Comparison of ENCODE assay signal across 10 mouse cellular contexts in the genomic region with DNA sequence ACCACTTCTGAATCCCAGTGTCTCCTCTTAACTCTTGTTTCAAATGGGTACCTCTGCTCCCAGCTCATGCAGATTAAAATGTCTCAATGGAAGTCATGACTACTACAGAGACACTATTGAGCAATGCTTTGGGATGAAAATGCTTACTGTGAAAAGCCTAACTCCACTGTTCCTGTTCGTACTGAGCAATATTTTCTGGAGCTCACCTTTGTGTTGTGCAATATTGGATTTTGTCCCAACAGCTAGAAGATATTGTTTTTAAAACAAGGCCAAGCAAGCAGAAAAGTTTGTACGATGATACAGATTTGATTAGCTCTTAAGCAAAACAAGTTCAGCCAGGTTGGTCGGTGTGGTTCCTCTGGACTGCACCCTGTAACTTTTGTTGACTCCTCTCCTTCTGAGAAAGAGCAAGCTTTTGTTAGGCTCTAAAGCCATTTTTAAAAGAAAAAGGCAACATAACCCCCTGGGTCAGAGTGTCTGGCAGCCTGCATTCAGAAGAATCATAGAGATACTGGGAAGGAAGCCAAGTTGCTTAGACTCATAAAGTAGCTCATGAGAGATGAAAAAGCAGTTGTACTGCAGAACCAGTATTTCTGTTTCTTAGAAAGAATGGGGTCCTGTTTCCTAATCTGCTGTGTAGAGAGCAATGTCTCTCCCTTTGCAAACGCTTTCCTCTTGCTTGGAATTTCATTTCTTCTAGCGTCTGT.
DNase-seq lines count a peak whose midpoint lies in the region; ATAC-seq and TF ChIP-seq lines count a peak whose summit lies in the region.
"Had no signal": no experiment of that assay in that cellular context is flagged by ENCODE, and none has a peak within 500 bp of the region (broad histone marks: within the 10 kb centered on the region; RNA-seq: fewer than 3 reads in every experiment).

No protein-coding gene starts in this region.

- no peak overlapping the region for H3K27ac ChIP-seq in liver, adult 2 months (replicated peaks; ENCODE audit: insufficient read depth, low read depth, low read length)
- no peak overlapping the region for H3K27ac ChIP-seq in liver, postnatal 0 days (ENCODE audit: low read depth)
- H3K27ac ChIP-seq in embryonic facial prominence, embryonic 14.5 days (replicated peaks; ENCODE audit: low read depth, low read length) = peak overlapping the region; percentile 39
- H3K27ac ChIP-seq in hindbrain, embryonic 16.5 days (ENCODE audit: low read depth, low read length) = peak overlapping the region; percentile 36; the same call in 1 of the 2 replicates
- H3K27ac ChIP-seq in neural tube, embryonic 13.5 days (replicated peaks) = 0 out of 2 replicates have a peak overlapping the region, but pooled peaks have one; percentile 9
- H3K27ac ChIP-seq: heart, adult 2 months had no signal

- peak; percentile 82 for DNase-seq in liver, adult 2 months (ENCODE audit: extremely low read depth, low read depth, low spot score)
- no peak for DNase-seq in liver, postnatal 0 days
- peak; percentile 95 for DNase-seq in embryonic facial prominence, embryonic 14.5 days (ENCODE audit: low spot score)
- no peak for DNase-seq in testis, postnatal 10 days (ENCODE audit: low spot score)
- DNase-seq: heart, adult 2 months; thymus, postnatal 36 days had no signal

- no peaks in the 10 kb centered on the region for H3K27me3 ChIP-seq in liver, adult 2 months (ENCODE audit: control insufficient read depth, insufficient read depth, low read length)
- H3K27me3 ChIP-seq in liver, postnatal 0 days (ENCODE audit: insufficient read depth, low read length) = no peaks in the 10 kb centered on the region
- no peaks in the 10 kb centered on the region for H3K27me3 ChIP-seq in embryonic facial prominence, embryonic 14.5 days (replicated peaks; ENCODE audit: control insufficient read depth, insufficient read depth, low read length)
- H3K27me3 ChIP-seq in hindbrain, embryonic 16.5 days (replicated peaks; ENCODE audit: control insufficient read depth, insufficient read depth, low read length) = no peaks in the 10 kb centered on the region
- no peaks in the 10 kb centered on the region for H3K27me3 ChIP-seq in neural tube, embryonic 13.5 days
- H3K27me3 ChIP-seq: Patski had no signal

- no peaks in the 10 kb centered on the region for H3K79me2 ChIP-seq in liver, adult 2 months (ENCODE audit: control insufficient read depth, insufficient read depth, low read length)

- H3K4me2 ChIP-seq in liver, postnatal 0 days (ENCODE audit: low read depth, low read length) = no peak overlapping the region
- no peak overlapping the region for H3K4me2 ChIP-seq in embryonic facial prominence, embryonic 14.5 days (ENCODE audit: low read depth, low read length)
- no peak overlapping the region for H3K4me2 ChIP-seq in hindbrain, embryonic 16.5 days (ENCODE audit: low read length)
- H3K4me2 ChIP-seq in neural tube, embryonic 13.5 days = no peak overlapping the region

- no peak overlapping the region for H3K9ac ChIP-seq in liver, adult 2 months (ENCODE audit: low read depth, low read length)
- no peak overlapping the region for H3K9ac ChIP-seq in liver, postnatal 0 days (replicated peaks)
- no peak overlapping the region for H3K9ac ChIP-seq in embryonic facial prominence, embryonic 14.5 days (ENCODE audit: low read depth, low read length)
- no peak overlapping the region for H3K9ac ChIP-seq in hindbrain, embryonic 16.5 days (ENCODE audit: low read depth, low read length)
- no peak overlapping the region for H3K9ac ChIP-seq in neural tube, embryonic 13.5 days

- no peak overlapping the region for H3K4me3 ChIP-seq in liver, adult 2 months (ENCODE audit: insufficient read depth, low read depth, low read length)
- no peak overlapping the region for H3K4me3 ChIP-seq in liver, postnatal 0 days (ENCODE audit: low read depth, low read length)
- no peak overlapping the region for H3K4me3 ChIP-seq in embryonic facial prominence, embryonic 14.5 days (ENCODE audit: low read depth, low read length)
- H3K4me3 ChIP-seq in hindbrain, embryonic 16.5 days (ENCODE audit: low read length) = no peak overlapping the region
- no peak overlapping the region for H3K4me3 ChIP-seq in neural tube, embryonic 13.5 days
- H3K4me3 ChIP-seq: heart, adult 2 months had no signal

- ATAC-seq in liver, postnatal 0 days = no peak
- peak; percentile 85 for ATAC-seq in embryonic facial prominence, embryonic 14.5 days (ENCODE audit: low read depth)
- ATAC-seq in hindbrain, embryonic 16.5 days = peak; percentile 80
- peak; percentile 50; the same call in 1 of the 2 replicates for ATAC-seq in neural tube, embryonic 13.5 days (ENCODE audit: low read depth)
- no peak for ATAC-seq in CD4-positive, CD25-positive, alpha-beta regulatory T cell, adult 4 months
- ATAC-seq: Patski had no signal

- H3K9me3 ChIP-seq in liver, postnatal 0 days (ENCODE audit: low read length) = no peaks in the 10 kb centered on the region
- no peaks in the 10 kb centered on the region for H3K9me3 ChIP-seq in embryonic facial prominence, embryonic 14.5 days (ENCODE audit: control insufficient read depth, low read length)
- no peaks in the 10 kb centered on the region for H3K9me3 ChIP-seq in hindbrain, embryonic 16.5 days (ENCODE audit: control insufficient read depth, low read length)
- H3K9me3 ChIP-seq in neural tube, embryonic 13.5 days = no peaks in the 10 kb centered on the region

- TF ChIP-seq EP300 in liver, postnatal 0 days (IDR thresholded peaks at IDR 0.05; ENCODE audit: low read depth) = no peak

- TF ChIP-seq CTCF in liver, adult 2 months (IDR thresholded peaks at IDR 0.05; ENCODE audit: low read depth, low read length) = no peak
- no peak for TF ChIP-seq CTCF in liver, postnatal 0 days (IDR thresholded peaks at IDR 0.05; ENCODE audit: low read depth)

- H3K4me1 ChIP-seq in liver, adult 2 months (ENCODE audit: control insufficient read depth, insufficient read depth, low read length) = no peaks in the 10 kb centered on the region
- no peaks in the 10 kb centered on the region for H3K4me1 ChIP-seq in liver, postnatal 0 days (ENCODE audit: insufficient read depth)
- peaks cover 3% of the 10 kb centered on the region; the same call in 1 of the 2 replicates for H3K4me1 ChIP-seq in embryonic facial prominence, embryonic 14.5 days (ENCODE audit: control insufficient read depth, insufficient read depth, low read length)
- H3K4me1 ChIP-seq in hindbrain, embryonic 16.5 days (ENCODE audit: control insufficient read depth, insufficient read depth, low read depth, low read length) = no peaks in the 10 kb centered on the region
- peaks cover 7% of the 10 kb centered on the region; the same call in 1 of the 2 replicates for H3K4me1 ChIP-seq in neural tube, embryonic 13.5 days (replicated peaks)

- H3K36me3 ChIP-seq in liver, adult 2 months (ENCODE audit: control insufficient read depth, insufficient read depth, low read length) = no peaks in the 10 kb centered on the region
- H3K36me3 ChIP-seq in liver, postnatal 0 days (replicated peaks; ENCODE audit: insufficient read depth, low read length) = no peaks in the 10 kb centered on the region
- no peaks in the 10 kb centered on the region for H3K36me3 ChIP-seq in embryonic facial prominence, embryonic 14.5 days (ENCODE audit: control insufficient read depth, insufficient read depth, low read length)
- no peaks in the 10 kb centered on the region for H3K36me3 ChIP-seq in hindbrain, embryonic 16.5 days (ENCODE audit: control insufficient read depth, insufficient read depth, low read length)
- H3K36me3 ChIP-seq in neural tube, embryonic 13.5 days = no peaks in the 10 kb centered on the region

- no peak for TF ChIP-seq POLR2A in liver, adult 2 months (IDR thresholded peaks at IDR 0.05; ENCODE audit: extremely low read depth, insufficient read depth, low read length)

- 36% methylated on average over 5 of the region's 5 CpGs for WGBS in liver, adult 2 months
- WGBS in liver, postnatal 0 days (ENCODE audit: insufficient replicate concordance) = 71% methylated on average over 5 of the region's 5 CpGs
- WGBS in embryonic facial prominence, embryonic 14.5 days = 38% methylated on average over 5 of the region's 5 CpGs
- WGBS in hindbrain, embryonic 16.5 days = 39% methylated on average over 5 of the region's 5 CpGs
- 41% methylated on average over 5 of the region's 5 CpGs for WGBS in neural tube, embryonic 13.5 days

Comparison
In these comparisons a context has a peak if more than half of its experiments do, and no peak if none do; other contexts are left out.
1. DNase-seq: peak in liver, adult 2 months (single experiment) and embryonic facial prominence, embryonic 14.5 days (single experiment); none in liver, postnatal 0 days (single experiment) and testis, postnatal 10 days (single experiment).
2. H3K27ac ChIP-seq: peak in embryonic facial prominence, embryonic 14.5 days (single experiment), hindbrain, embryonic 16.5 days (single experiment) and neural tube, embryonic 13.5 days (single experiment); none in liver, adult 2 months (single experiment) and liver, postnatal 0 days (single experiment).
3. ATAC-seq: peak in embryonic facial prominence, embryonic 14.5 days (single experiment), hindbrain, embryonic 16.5 days (single experiment) and neural tube, embryonic 13.5 days (single experiment); none in liver, postnatal 0 days (single experiment) and CD4-positive, CD25-positive, alpha-beta regulatory T cell, adult 4 months (single experiment).